ENCODE assay signal across 9 mouse cellular contexts in genomic region chr2:33309426-33309825, GRCm38 (mm10).
DNase-seq lines count a peak whose midpoint lies in the region; ATAC-seq lines count a peak whose summit lies in the region.
"Had no signal": no experiment of that assay in that cellular context is flagged by ENCODE, and none has a peak within 500 bp of the region (broad histone marks: within the 10 kb centered on the region; RNA-seq: fewer than 3 reads in every experiment).

No protein-coding gene starts in this region.

- no peaks in the 10 kb centered on the region for H3K27me3 ChIP-seq in midbrain, embryonic 15.5 days (replicated peaks)
- no peaks in the 10 kb centered on the region for H3K27me3 ChIP-seq in midbrain, embryonic 11.5 days (ENCODE audit: control insufficient read depth, insufficient read depth, low read length)
- H3K27me3 ChIP-seq: lung, embryonic 15.5 days had no signal

- H3K27ac ChIP-seq in midbrain, embryonic 15.5 days = no peak overlapping the region
- H3K27ac ChIP-seq in midbrain, embryonic 11.5 days (ENCODE audit: low read depth, low read length) = no peak overlapping the region
- H3K27ac ChIP-seq: lung, embryonic 15.5 days had no signal

- 0 out of 2 replicates have a peak, but pooled peaks cover 8% of the 10 kb centered on the region for H3K36me3 ChIP-seq in midbrain, embryonic 15.5 days (replicated peaks)
- no peaks in the 10 kb centered on the region for H3K36me3 ChIP-seq in midbrain, embryonic 11.5 days (ENCODE audit: control insufficient read depth, insufficient read depth, low read length)
- H3K36me3 ChIP-seq: lung, embryonic 15.5 days had no signal

- no peaks in the 10 kb centered on the region for H3K4me1 ChIP-seq in midbrain, embryonic 15.5 days
- H3K4me1 ChIP-seq in midbrain, embryonic 11.5 days (ENCODE audit: control insufficient read depth, insufficient read depth, low read length) = no peaks in the 10 kb centered on the region
- H3K4me1 ChIP-seq: lung, embryonic 15.5 days had no signal

- no peak overlapping the region for H3K9ac ChIP-seq in midbrain, embryonic 15.5 days
- no peak overlapping the region for H3K9ac ChIP-seq in midbrain, embryonic 11.5 days (ENCODE audit: low read length)
- H3K9ac ChIP-seq: lung, embryonic 15.5 days had no signal

- peak; percentile 50; the same call in 1 of the 2 replicates for ATAC-seq in midbrain, embryonic 15.5 days (replicated peaks)
- ATAC-seq in midbrain, embryonic 11.5 days (ENCODE audit: low FRiP score) = no peak

- no peaks in the 10 kb centered on the region for H3K9me3 ChIP-seq in midbrain, embryonic 15.5 days
- H3K9me3 ChIP-seq in midbrain, embryonic 11.5 days (ENCODE audit: control insufficient read depth, low read length) = no peaks in the 10 kb centered on the region
- H3K9me3 ChIP-seq: lung, embryonic 15.5 days had no signal

- 84% methylated on average over 9 of the region's 9 CpGs for WGBS in midbrain, embryonic 15.5 days
- WGBS in midbrain, embryonic 11.5 days = 92% methylated on average over 9 of the region's 9 CpGs

- DNase-seq in gastrocnemius, postnatal 25 days = peak; percentile 37
- DNase-seq in gastrocnemius, adult 18-20 months (ENCODE audit: low spot score) = no peak
- no peak for DNase-seq in midbrain, embryonic 11.5 days (ENCODE audit: low spot score, missing footprints)
- peak; percentile 75 to 80 for DNase-seq in layer of hippocampus, adult 8-10 months (ENCODE audit: low spot score in 2 of 2)
- peak; percentile 29 for DNase-seq in right cerebral cortex, postnatal 14 days
- no peak for DNase-seq in urinary bladder, postnatal 4 days (ENCODE audit: low spot score in 2 of 2)
- DNase-seq in MN1 (ENCODE audit: low spot score) = no peak

- H3K4me3 ChIP-seq in midbrain, embryonic 15.5 days = no peak overlapping the region
- no peak overlapping the region for H3K4me3 ChIP-seq in midbrain, embryonic 11.5 days (ENCODE audit: low read depth, low read length)
- H3K4me3 ChIP-seq: lung, embryonic 15.5 days had no signal

- H3K4me2 ChIP-seq in midbrain, embryonic 15.5 days = no peak overlapping the region
- no peak overlapping the region for H3K4me2 ChIP-seq in midbrain, embryonic 11.5 days
- H3K4me2 ChIP-seq: lung, embryonic 15.5 days had no signal

Comparison
In these comparisons a context has a peak if more than half of its experiments do, and no peak if none do; other contexts are left out.
1. DNase-seq: peak in gastrocnemius, postnatal 25 days (single experiment), layer of hippocampus, adult 8-10 months (2 of 2) and right cerebral cortex, postnatal 14 days (single experiment); none in gastrocnemius, adult 18-20 months (single experiment), midbrain, embryonic 11.5 days (single experiment), urinary bladder, postnatal 4 days (0 of 2) and MN1 (single experiment).